Mouse (Mus musculus) C2C12 (cell line): ENCODE results near the gene Fam241b. TPM values are rescaled to one million over a fixed set of nuclear protein-coding genes. Genes with fewer than 3 reads are reported as not detected.

Experiments
- H3K27me3 ChIP-seq: one replicate; pipeline ENCODE4 v1.6.1; 2011; ENCODE audit not compliant: control insufficient read depth, insufficient read depth, insufficient read length
- H3K36me3 ChIP-seq: one replicate; pipeline ENCODE4 v1.6.1; 2011; ENCODE audit not compliant: control insufficient read depth, insufficient read depth
- H3K4me3 ChIP-seq: one replicate; pipeline ENCODE4 v1.5.1; 2011; ENCODE audit warnings: mild to moderate bottlenecking, control low read depth; ENCODE audit not compliant: poor library complexity, insufficient read depth, severe bottlenecking
- H3K79me2 ChIP-seq: one replicate; pipeline ENCODE4 v1.6.1; 2011; ENCODE audit not compliant: control insufficient read depth, insufficient read depth
- H3K79me3 ChIP-seq: one replicate; pipeline ENCODE4 v1.6.1; 2011; ENCODE audit warnings: low read depth, control low read depth
- H3ac ChIP-seq: one replicate; pipeline ENCODE3; 2011; ENCODE audit warnings: low read depth; ENCODE audit not compliant: control insufficient read depth, insufficient read length
- CEBPB ChIP-seq: IDR thresholded peaks from one replicate; pipeline ENCODE4 v1.6.1; 2011; ENCODE audit warnings: low read depth, mild to moderate bottlenecking, control low read depth, moderate library complexity
- CTCF ChIP-seq: IDR thresholded peaks from one replicate; pipeline ENCODE4 v1.5.1; 2011; ENCODE audit not compliant: control insufficient read depth, insufficient read depth, insufficient read length
- FOSL1 ChIP-seq: IDR thresholded peaks from one replicate; pipeline ENCODE4 v1.8.0; 2011; ENCODE audit warnings: mild to moderate bottlenecking, low read length; ENCODE audit not compliant: poor library complexity, insufficient read depth, severe bottlenecking
- MAX ChIP-seq: IDR thresholded peaks from one replicate; pipeline ENCODE4 v1.6.1; 2011; ENCODE audit warnings: mild to moderate bottlenecking, control low read depth
- MYOD1 ChIP-seq: IDR thresholded peaks from one replicate; pipeline ENCODE4 v1.6.1; 2011; ENCODE audit warnings: low read depth; ENCODE audit not compliant: control insufficient read depth, insufficient read length
- MYOG ChIP-seq: IDR thresholded peaks from one replicate; pipeline ENCODE4 v1.6.1; 2011; ENCODE audit not compliant: control insufficient read depth, insufficient read length; ENCODE audit errors: extremely low read depth
- USF1 ChIP-seq: IDR thresholded peaks from one replicate; pipeline ENCODE4 v1.6.1; 2011; ENCODE audit warnings: low read depth, mild to moderate bottlenecking, control low read depth, moderate library complexity
- polyA plus RNA-seq: library from polyadenylated mRNA; unstranded; fragments of >200 nt; fragmentation: generic; extraction: Trizol; gene quantifications from one replicate; pipeline ENCODE4 v1.2.1, GENCODE M21; 2012; ENCODE audit warnings: missing spikeins

The Fam241b gene
- polyA plus RNA-seq, 1 experiment = 1.9 TPM

- H3K27me3 ChIP-seq = peaks cover 14% of the 10 kb centered on the region
- H3K4me3 ChIP-seq = no peak overlapping the region
Observed at GRCm38 (mm10) chr10:62101504-62102439, 41.9 kb downstream of the Fam241b start.

GRCm38 (mm10) chr10:62099749-62100403 lies 43.8 kb downstream of the Fam241b start:
- Histone ChIP-seq H3K36me3 (no peaks in the 10 kb centered on the region), H3ac (no peak overlapping the region), H3K79me3 (no peaks in the 10 kb centered on the region), H3K4me3 (no peak overlapping the region), H3K27me3 (peaks cover 28% of the 10 kb centered on the region), H3K79me2 (no peaks in the 10 kb centered on the region)
- no peak for TF ChIP-seq CTCF
- no peak for TF ChIP-seq CEBPB
- no peak for TF ChIP-seq MYOG
- no peak for TF ChIP-seq FOSL1
- TF ChIP-seq USF1 = no peak
- no peak for TF ChIP-seq MAX
- TF ChIP-seq MYOD1 = no peak

More at GRCm38 (mm10) chr10:62101504-62102439, 41.9 kb downstream of the Fam241b start:
- H3K36me3 ChIP-seq = no peaks in the 10 kb centered on the region
- no peaks in the 10 kb centered on the region for H3K79me3 ChIP-seq
- no peaks in the 10 kb centered on the region for H3K79me2 ChIP-seq
- H3ac ChIP-seq = no peak overlapping the region
- TF ChIP-seq CEBPB = no peak
- TF ChIP-seq USF1 = peak; percentile 9
- peak; percentile 61 for TF ChIP-seq CTCF

- Histone ChIP-seq H3K79me2 (no peaks in the 10 kb centered on the region), H3K4me3 (no peak overlapping the region), H3K79me3 (no peaks in the 10 kb centered on the region), H3K36me3 (no peaks in the 10 kb centered on the region), H3K27me3 (peaks cover 42% of the 10 kb centered on the region), H3ac (no peak overlapping the region)
- TF ChIP-seq CEBPB (no peak), USF1 (no peak), FOSL1 (no peak), CTCF (no peak), MAX (no peak), MYOD1 (no peak), MYOG (no peak)
Observed at GRCm38 (mm10) chr10:62094401-62094800, 49.3 kb downstream of the Fam241b start.

- Histone ChIP-seq H3K79me3 (no peaks in the 10 kb centered on the region), H3K36me3 (no peaks in the 10 kb centered on the region), H3ac (no peak overlapping the region), H3K79me2 (no peaks in the 10 kb centered on the region), H3K4me3 (no peak overlapping the region), H3K27me3 (peaks cover 42% of the 10 kb centered on the region)
- TF ChIP-seq CEBPB = no peak
- TF ChIP-seq MAX = no peak
- no peak for TF ChIP-seq FOSL1
- TF ChIP-seq CTCF = no peak
- TF ChIP-seq MYOD1 = no peak
- no peak for TF ChIP-seq USF1
- no peak for TF ChIP-seq MYOG
Observed at GRCm38 (mm10) chr10:62093903-62094302, 49.8 kb downstream of the Fam241b start.

- peaks cover 14% of the 10 kb centered on the region for H3K27me3 ChIP-seq
- no peaks in the 10 kb centered on the region for H3K36me3 ChIP-seq
- TF ChIP-seq MAX = no peak
- no peak for TF ChIP-seq CTCF
- no peak for TF ChIP-seq FOSL1
- no peak for TF ChIP-seq MYOD1
- no peak for TF ChIP-seq USF1
- TF ChIP-seq CEBPB = no peak
- no peaks in the 10 kb centered on the region for H3K79me3 ChIP-seq
- no peaks in the 10 kb centered on the region for H3K79me2 ChIP-seq
- no peak overlapping the region for H3K4me3 ChIP-seq
- H3ac ChIP-seq = no peak overlapping the region
Observed at GRCm38 (mm10) chr10:62089486-62089885, 54.2 kb downstream of the Fam241b start.

GRCm38 (mm10) chr10:62089071-62089470 lies 54.6 kb downstream of the Fam241b start:
- H3ac ChIP-seq = no peak overlapping the region
- no peaks in the 10 kb centered on the region for H3K79me2 ChIP-seq
- H3K36me3 ChIP-seq = no peaks in the 10 kb centered on the region
- no peak for TF ChIP-seq FOSL1
- no peak for TF ChIP-seq MYOD1
- TF ChIP-seq USF1 = no peak
- no peak for TF ChIP-seq CEBPB
- TF ChIP-seq CTCF = no peak
- TF ChIP-seq MYOG = no peak
- TF ChIP-seq MAX = no peak
- H3K27me3 ChIP-seq = peaks cover 11% of the 10 kb centered on the region
- no peak overlapping the region for H3K4me3 ChIP-seq
- H3K79me3 ChIP-seq = no peaks in the 10 kb centered on the region
